In the genomic region with DNA sequence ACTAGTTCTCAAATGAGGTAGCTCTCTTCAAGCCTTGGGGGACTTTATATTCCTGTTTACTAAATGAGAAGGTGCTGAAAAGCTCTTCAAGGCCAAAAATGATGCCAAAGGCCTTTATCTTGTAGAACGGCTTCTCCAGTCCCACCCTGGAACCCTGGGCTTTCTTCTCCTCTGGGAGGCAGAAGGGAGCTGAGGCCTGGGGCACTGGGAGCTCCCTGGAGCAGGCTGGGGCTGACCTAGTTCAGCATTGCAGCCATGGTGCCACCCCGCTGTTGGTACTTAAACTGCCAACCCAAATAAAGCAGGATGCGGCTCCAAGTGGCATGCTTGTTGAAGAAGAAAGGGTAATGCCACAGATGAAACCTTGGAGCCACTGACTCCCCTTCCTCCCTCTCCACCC, we compare ENCODE assay signal across 8 mouse cellular contexts. TPM values are rescaled to one million over a fixed set of nuclear protein-coding genes. Genes with fewer than 3 reads are reported as not detected.
DNase-seq lines count a peak whose midpoint lies in the region; ATAC-seq and TF ChIP-seq lines count a peak whose summit lies in the region.

No protein-coding gene starts in this region.

- peak; percentile 64 for TF ChIP-seq CTCF in heart, adult 2 months (IDR thresholded peaks at IDR 0.05)

- H3K4me2 ChIP-seq in hindbrain, embryonic 12.5 days (replicated peaks): peak overlapping the region; percentile 88
- peak overlapping the region; percentile 72 for H3K4me2 ChIP-seq in midbrain, embryonic 13.5 days (replicated peaks)

- H3K27ac ChIP-seq in heart, adult 2 months: peak overlapping the region; percentile 94
- H3K27ac ChIP-seq in hindbrain, embryonic 12.5 days: no peak overlapping the region
- H3K27ac ChIP-seq in midbrain, embryonic 13.5 days: no peak overlapping the region

- intact Hi-C loops in heart, adult 2 months (cut with DNase I): loop anchor here (1.0 to 2.0 kb wide), 3 partner anchors 46 to 87 kb away; no protein-coding TSS in a partner anchor

- peaks cover 5% of the 10 kb centered on the region; the same call in 1 of the 2 replicates for H3K36me3 ChIP-seq in heart, adult 2 months (ENCODE audit: control insufficient read depth, insufficient read depth, low read length)
- no peaks in the 10 kb centered on the region for H3K36me3 ChIP-seq in hindbrain, embryonic 12.5 days
- H3K36me3 ChIP-seq in midbrain, embryonic 13.5 days: no peaks in the 10 kb centered on the region

- DNase-seq in heart, adult 2 months: peak in 1 of 2 experiments; percentile 64
- DNase-seq in heart, adult 8-10 months (ENCODE audit: low spot score): no peak
- peak; percentile 53 for DNase-seq in 3134 (ENCODE audit: extremely low read depth, insufficient read length, low spot score)
- peak; percentile 88 for DNase-seq in cerebellum, adult 9-11 months
- DNase-seq in embryo, embryonic 10 days (ENCODE audit: low spot score): no peak

- H3K4me3 ChIP-seq in heart, adult 2 months: peak overlapping the region; percentile 95
- H3K4me3 ChIP-seq in hindbrain, embryonic 12.5 days: no peak overlapping the region
- no peak overlapping the region for H3K4me3 ChIP-seq in midbrain, embryonic 13.5 days (replicated peaks)

- no peaks in the 10 kb centered on the region for H3K9me3 ChIP-seq in hindbrain, embryonic 12.5 days (replicated peaks)
- no peaks in the 10 kb centered on the region for H3K9me3 ChIP-seq in midbrain, embryonic 13.5 days

- no peak for TF ChIP-seq POLR2A in heart, adult 2 months (IDR thresholded peaks at IDR 0.05; ENCODE audit: insufficient read depth, low read depth, low read length)

- no peaks in the 10 kb centered on the region for H3K27me3 ChIP-seq in heart, adult 2 months (ENCODE audit: control insufficient read depth, insufficient read depth, low read length)
- H3K27me3 ChIP-seq in hindbrain, embryonic 12.5 days: no peaks in the 10 kb centered on the region
- H3K27me3 ChIP-seq in midbrain, embryonic 13.5 days: no peaks in the 10 kb centered on the region

- TF ChIP-seq EP300 in heart, adult 2 months (IDR thresholded peaks at IDR 0.05; ENCODE audit: insufficient read depth, low read depth, low read length): no peak

- 26% methylated on average over 3 of the region's 3 CpGs for WGBS in heart, adult 2 months
- 91% methylated on average over 3 of the region's 3 CpGs for WGBS in hindbrain, embryonic 12.5 days
- 89% methylated on average over 3 of the region's 3 CpGs for WGBS in midbrain, embryonic 13.5 days

- peaks cover 6% of the 10 kb centered on the region; the same call in 1 of the 2 replicates for H3K79me2 ChIP-seq in heart, adult 2 months (replicated peaks; ENCODE audit: control insufficient read depth, insufficient read depth, low read length)

- H3K9ac ChIP-seq in heart, adult 2 months (ENCODE audit: low read depth, low read length): peak overlapping the region; percentile 98
- H3K9ac ChIP-seq in hindbrain, embryonic 12.5 days: peak overlapping the region; percentile 89; the same call in 1 of the 2 replicates
- 0 out of 2 replicates have a peak overlapping the region, but pooled peaks have one; percentile 30 for H3K9ac ChIP-seq in midbrain, embryonic 13.5 days (replicated peaks)

- ATAC-seq in hindbrain, embryonic 12.5 days (ENCODE audit: low FRiP score): no peak
- ATAC-seq in midbrain, embryonic 13.5 days: no peak
- ATAC-seq in erythroblast, adult 5-6 weeks (replicated peaks; ENCODE audit: low FRiP score, poor library complexity, severe bottlenecking): no peak

- H3K4me1 ChIP-seq in heart, adult 2 months (ENCODE audit: control insufficient read depth, insufficient read depth, low read length): peaks cover 28% of the 10 kb centered on the region
- H3K4me1 ChIP-seq in hindbrain, embryonic 12.5 days: peaks cover 32% of the 10 kb centered on the region
- peaks cover 43% of the 10 kb centered on the region for H3K4me1 ChIP-seq in midbrain, embryonic 13.5 days (replicated peaks)

RNA-seq across cellular contexts. Expression of a gene that starts 1.5 kb away (rescaled TPM):
- 100 to 1,000 TPM; 280 to 306 TPM for total RNA-seq in heart, adult 2 months (2021)
- 134 and 195 TPM in 2 replicates for polyA plus RNA-seq in heart, adult 2 months (2012; rRNA removed)
- total RNA-seq in heart, adult 8-10 months (2022): 100 to 1,000 TPM; 291 to 307 (median 299) TPM
- polyA plus RNA-seq in hindbrain, embryonic 12.5 days (2016; fragmentation: Nextera tagmentation; extraction: Ambion mirVana): 26.1 and 26.4 TPM in 2 replicates
- polyA plus RNA-seq in midbrain, embryonic 13.5 days (2015; fragmentation: Nextera tagmentation; extraction: Ambion mirVana): 10.0 and 14.3 TPM in 2 replicates
- 3.1 and 4.4 TPM in 2 replicates for total RNA-seq in erythroblast, adult 5-6 weeks (2015; ENCODE audit: low replicate concordance)
- total RNA-seq in erythroblast, adult 5-6 weeks (2017; ENCODE audit: low replicate concordance): 3.1 and 6.9 TPM in 2 replicates

Comparison
In these comparisons a context has a peak if more than half of its experiments do, and no peak if none do; other contexts are left out.
1. DNase-seq: peak in 3134 (single experiment) and cerebellum, adult 9-11 months (single experiment); none in heart, adult 8-10 months (single experiment) and embryo, embryonic 10 days (single experiment).
2. H3K9ac ChIP-seq: peak in every context shown above with its lines; median percentile 98 in heart, adult 2 months; 89 in hindbrain, embryonic 12.5 days; 30 in midbrain, embryonic 13.5 days.
3. RNA of a gene that starts 1.5 kb away (total RNA-seq): 280 to 306 TPM in heart, adult 2 months and 291 to 307 TPM in heart, adult 8-10 months; 3.1 to 6.9 TPM in erythroblast, adult 5-6 weeks; every median in the first group is over 10 times any median in the second.